Mouse (Mus musculus) spleen, adult 2 months (tissue): Measurements from ENCODE around the gene Scand1.

ENCODE experiments used
- CTCF ChIP-seq: fragments of 200-500 bp; IDR thresholded peaks from 2 replicates; pipeline ENCODE4 v1.5.1; 2011; ENCODE audit warnings: mild to moderate bottlenecking, inconsistent platforms; ENCODE audit not compliant: insufficient read depth, insufficient read length, insufficient replicate concordance; ENCODE audit errors: extremely low read depth
- POLR2A ChIP-seq: fragments of 200-500 bp; IDR thresholded peaks from 2 replicates; pipeline ENCODE4 v1.6.1; 2011; ENCODE audit warnings: low read depth, low read length, inconsistent platforms

- no peak for TF ChIP-seq POLR2A
- TF ChIP-seq CTCF = no peak
Observed at GRCm38 (mm10) chr2:156351243-156351642, 38.7 kb upstream of the Scand1 start.
